Mouse (Mus musculus) ES-E14 (cell line): ENCODE data around the gene Cdca8. TPM values are rescaled to one million over a fixed set of nuclear protein-coding genes. Genes with fewer than 3 reads are reported as not detected.

ENCODE experiments used
- DNase-seq: peaks from one replicate; pipeline ENCODE4 v3.0.0-alpha.2; 2013; ENCODE audit warnings: low read depth, low spot score
- H3K27ac ChIP-seq: 2 replicates; pipeline ENCODE4 v1.5.1; 2012; ENCODE audit warnings: low read depth, mild to moderate bottlenecking, low read length, moderate library complexity, mixed read lengths; ENCODE audit not compliant: poor library complexity, insufficient read depth, severe bottlenecking
- H3K36me3 ChIP-seq: 2 replicates; pipeline ENCODE4 v1.6.1; 2012; ENCODE audit warnings: mild to moderate bottlenecking, low read length, moderate library complexity, mixed read lengths; ENCODE audit not compliant: control insufficient read depth, poor library complexity, insufficient read depth, severe bottlenecking
- H3K4me1 ChIP-seq, 2 experiments: fragments of 150-350 bp in 1 of 2; sonication (generic) in 1 of 2; 2 replicates each; pipeline ENCODE4 v1.6.1; 2012; ENCODE audit warnings: low read length in 2 of 2, mild to moderate bottlenecking in 1 of 2, mixed read lengths in 1 of 2; ENCODE audit not compliant: control insufficient read depth in 2 of 2, insufficient read depth in 2 of 2, poor library complexity in 1 of 2
- H3K4me3 ChIP-seq, 2 experiments: fragments of 150-350 bp in 1 of 2; sonication (generic) in 1 of 2; 2 replicates each; pipeline ENCODE4 v1.5.1; 2012; ENCODE audit warnings: low read length in 2 of 2, low read depth in 1 of 2, mild to moderate bottlenecking in 1 of 2, mixed read lengths in 1 of 2; ENCODE audit not compliant: insufficient read depth in 1 of 2, poor library complexity in 1 of 2, severe bottlenecking in 1 of 2
- H3K9ac ChIP-seq: 2 replicates; pipeline ENCODE4 v1.6.1; 2012; ENCODE audit warnings: low read depth, mild to moderate bottlenecking, low read length, mixed read lengths; ENCODE audit not compliant: poor library complexity, insufficient read depth, severe bottlenecking
- H3K9me3 ChIP-seq: fragments of 150-350 bp; sonication (generic); 2 replicates; pipeline ENCODE4 v1.6.1; 2012; ENCODE audit warnings: low read depth, mild to moderate bottlenecking, low read length; ENCODE audit not compliant: control insufficient read depth, insufficient read depth
- CHD2 ChIP-seq: IDR thresholded peaks from 2 replicates; pipeline ENCODE4 v1.6.1; 2014; ENCODE audit warnings: mild to moderate bottlenecking, low read depth, low read length, inconsistent platforms
- HCFC1 ChIP-seq: IDR thresholded peaks from 2 replicates; pipeline ENCODE4 v1.6.1; 2012; ENCODE audit warnings: low read length, inconsistent platforms, borderline replicate concordance; ENCODE audit not compliant: insufficient read depth
- MAFK ChIP-seq: IDR thresholded peaks from 2 replicates; pipeline ENCODE4 v1.6.1; 2014; ENCODE audit warnings: mild to moderate bottlenecking, low read depth, low read length, inconsistent platforms; ENCODE audit not compliant: insufficient read depth
- ZC3H11A ChIP-seq: IDR thresholded peaks from 2 replicates; pipeline ENCODE4 v1.6.1; 2012; ENCODE audit warnings: low read depth, mild to moderate bottlenecking, inconsistent platforms, low read length, borderline replicate concordance
- ZNF384 ChIP-seq: IDR thresholded peaks from 2 replicates; pipeline ENCODE4 v1.6.1; 2012; ENCODE audit warnings: low read depth, low read length, inconsistent platforms
- in situ Hi-C, 2 experiments: fragments of 600-800 bp; cut with MboI; formaldehyde crosslinking; loops; one replicate each; pipeline ENCODE4 v1.15.1; 2025; ENCODE audit warnings: low sequenced_read_pairs in 2 of 2, inconsistent platforms in 1 of 2; ENCODE audit not compliant: unreplicated experiment in 2 of 2
- total RNA-seq: library from RNA; depleted of rRNA; stranded (reverse); fragments of 300-350 nt; gene quantifications from 2 replicates; pipeline ENCODE4 v1.2.3, GENCODE M21; 2012

Cdca8 gene
- total RNA-seq, 1 experiment = 96.1 TPM

DNA sequence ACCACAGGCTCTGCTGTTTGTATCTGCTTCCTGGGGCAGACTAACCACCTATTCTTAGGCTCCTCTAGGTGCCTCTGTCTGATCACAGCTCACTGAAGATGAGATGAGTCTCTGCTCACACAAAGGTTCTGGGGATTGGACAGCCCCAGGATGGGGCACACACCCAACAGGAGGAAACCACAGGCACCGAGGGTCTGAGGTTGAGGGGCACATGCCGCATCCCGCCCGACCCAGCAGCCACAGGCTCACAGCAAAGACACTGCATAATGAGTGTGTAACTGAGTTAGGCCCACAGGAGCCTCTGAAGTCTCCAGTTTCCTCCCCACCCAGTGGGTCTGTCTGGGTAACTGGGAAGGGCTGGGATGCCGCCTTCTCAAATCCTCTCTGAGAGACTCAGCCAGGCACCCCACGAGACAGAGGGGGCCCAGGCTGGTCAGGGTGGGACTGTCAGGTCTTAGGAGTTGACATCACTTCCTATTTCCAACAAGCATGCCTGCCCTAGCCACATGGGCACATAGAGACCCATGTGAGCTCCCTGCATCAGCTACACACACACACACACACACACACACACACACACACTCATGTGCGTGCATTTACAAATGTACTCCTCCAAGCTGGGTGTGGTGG, 30.2 kb upstream of the Cdca8 start:
- H3K9me3 ChIP-seq = no peaks in the 10 kb centered on the region
- no peak for TF ChIP-seq ZNF384
- no peak for TF ChIP-seq ZC3H11A
- TF ChIP-seq MAFK = no peak
- TF ChIP-seq HCFC1 = no peak
- no peak for TF ChIP-seq CHD2
- H3K27ac ChIP-seq = no peak overlapping the region
- no peak for DNase-seq
- no peaks in the 10 kb centered on the region; a peak in 1 of 4 replicates for H3K4me1 ChIP-seq
- in situ Hi-C loops = no loop called here
- no peak overlapping the region for H3K9ac ChIP-seq
- no peak overlapping the region for H3K4me3 ChIP-seq
- H3K36me3 ChIP-seq = no peaks in the 10 kb centered on the region

DNA sequence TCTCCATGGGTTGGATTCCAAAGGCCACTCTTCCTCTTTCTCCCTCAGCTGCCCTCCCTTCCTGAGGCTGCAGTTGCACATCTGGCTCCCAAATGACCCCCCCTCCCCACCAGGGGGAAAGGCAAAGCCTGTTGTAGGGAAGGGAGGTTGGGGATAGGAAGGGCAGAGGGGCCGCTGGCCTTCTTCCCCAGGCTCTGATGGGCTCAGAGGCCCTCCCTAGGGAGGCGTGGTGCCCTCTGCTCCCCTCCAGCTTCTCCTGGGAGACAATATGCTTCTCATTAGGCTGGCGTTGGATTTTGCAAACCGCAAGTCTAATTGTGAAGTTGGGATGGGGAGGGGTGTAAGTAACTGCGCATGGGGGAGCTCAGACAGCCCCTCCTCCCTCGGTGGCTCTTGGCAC, 29.6 kb upstream of the Cdca8 start:
- Histone ChIP-seq H3K36me3 (no peaks in the 10 kb centered on the region), H3K27ac (no peak overlapping the region), H3K9me3 (no peaks in the 10 kb centered on the region), H3K9ac (no peak overlapping the region), H3K4me3 (no peak overlapping the region), H3K4me1 (no peaks in the 10 kb centered on the region; a peak in 1 of 4 replicates)
- TF ChIP-seq ZNF384 (no peak), MAFK (no peak), ZC3H11A (no peak), HCFC1 (no peak), CHD2 (no peak)
- in situ Hi-C loops = no loop called here
- DNase-seq = no peak

DNA sequence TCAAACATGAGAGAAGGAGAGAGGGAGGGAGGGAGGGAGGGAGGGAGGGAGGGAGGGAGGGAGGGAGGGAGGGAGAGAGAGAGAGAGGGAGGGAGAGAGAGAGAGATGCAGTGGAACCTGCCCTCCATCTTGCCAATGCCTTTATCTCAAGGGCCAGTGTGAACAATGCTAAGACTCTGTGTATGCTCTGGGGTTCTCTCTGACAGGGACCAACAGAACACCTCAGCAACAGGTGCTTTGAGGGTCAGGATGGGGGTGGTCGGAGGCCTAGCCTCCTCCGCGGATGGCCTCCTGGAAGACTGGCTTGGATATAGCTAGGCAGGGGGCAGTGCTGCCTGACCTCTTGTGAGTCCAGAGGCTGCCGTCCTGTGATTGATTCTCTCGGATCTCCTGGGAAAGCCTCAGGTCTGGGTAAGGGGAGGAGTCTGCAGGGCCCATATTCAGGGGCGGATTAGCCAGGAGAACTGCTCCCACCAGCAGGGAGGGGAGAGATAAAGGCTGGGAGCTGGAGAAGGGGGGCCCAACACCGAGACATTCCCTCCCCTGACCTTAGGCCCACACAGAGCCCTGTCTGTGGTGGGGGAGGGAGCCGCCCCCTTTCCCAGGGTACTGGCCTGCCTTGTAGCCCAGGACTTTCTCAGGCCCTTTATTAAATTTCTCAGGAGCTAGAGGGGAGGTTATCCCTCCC, 25.9 kb upstream of the Cdca8 start:
- H3K9ac ChIP-seq = no peak overlapping the region
- H3K36me3 ChIP-seq = no peaks in the 10 kb centered on the region
- H3K4me3 ChIP-seq = no peak overlapping the region
- no peak for DNase-seq
- in situ Hi-C loops = no loop called here
- H3K9me3 ChIP-seq = no peaks in the 10 kb centered on the region
- H3K4me1 ChIP-seq = no peaks in the 10 kb centered on the region
- H3K27ac ChIP-seq = no peak overlapping the region
- TF ChIP-seq CHD2 (no peak), HCFC1 (no peak), ZNF384 (no peak), MAFK (no peak)

DNA sequence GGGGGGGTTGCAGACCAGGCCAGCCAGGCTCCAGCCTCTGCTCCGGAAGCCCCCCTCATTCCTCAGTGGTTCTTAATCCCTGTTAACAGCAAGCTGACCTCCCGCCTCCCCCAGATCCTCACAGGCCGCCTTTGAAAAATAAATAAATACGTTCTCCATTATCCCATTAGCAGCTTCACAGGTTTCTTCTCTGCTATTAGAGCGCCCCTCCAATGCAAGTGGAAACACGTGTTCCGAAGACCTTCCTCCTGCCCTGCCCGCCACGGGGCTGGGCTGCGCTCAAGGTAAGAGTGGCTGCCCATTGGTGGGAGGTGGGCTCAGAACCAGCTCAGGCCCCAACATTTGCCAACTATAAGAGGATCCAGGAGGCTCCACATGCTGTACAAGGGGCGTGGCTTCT, 23.5 kb upstream of the Cdca8 start:
- no peak overlapping the region for H3K4me3 ChIP-seq
- no peak for TF ChIP-seq CHD2
- no peak for TF ChIP-seq MAFK
- no peak for TF ChIP-seq HCFC1
- TF ChIP-seq ZC3H11A = no peak
- no peak for TF ChIP-seq ZNF384
- no peaks in the 10 kb centered on the region for H3K4me1 ChIP-seq
- no peak overlapping the region for H3K27ac ChIP-seq
- DNase-seq = no peak
- in situ Hi-C loops = no loop called here
- H3K36me3 ChIP-seq = no peaks in the 10 kb centered on the region
- no peak overlapping the region for H3K9ac ChIP-seq
- no peaks in the 10 kb centered on the region for H3K9me3 ChIP-seq
